Mouse (Mus musculus) heart, postnatal 4 days (tissue): ENCODE measurements around the gene Hist3h2a. TPM values are rescaled to one million over a fixed set of nuclear protein-coding genes. Genes with fewer than 3 reads are reported as not detected.

Experiments used
- DNase-seq: peaks from one replicate; pipeline ENCODE4 v3.0.0; 2021
- total RNA-seq, 2 experiments: library from RNA; stranded (reverse); gene quantifications; 2 replicates each; pipeline ENCODE4 v1.2.3; 2021

Hist3h2a gene
- total RNA-seq, 2 experiments from 2014 or later: 46.8 to 50.0 TPM

DNA sequence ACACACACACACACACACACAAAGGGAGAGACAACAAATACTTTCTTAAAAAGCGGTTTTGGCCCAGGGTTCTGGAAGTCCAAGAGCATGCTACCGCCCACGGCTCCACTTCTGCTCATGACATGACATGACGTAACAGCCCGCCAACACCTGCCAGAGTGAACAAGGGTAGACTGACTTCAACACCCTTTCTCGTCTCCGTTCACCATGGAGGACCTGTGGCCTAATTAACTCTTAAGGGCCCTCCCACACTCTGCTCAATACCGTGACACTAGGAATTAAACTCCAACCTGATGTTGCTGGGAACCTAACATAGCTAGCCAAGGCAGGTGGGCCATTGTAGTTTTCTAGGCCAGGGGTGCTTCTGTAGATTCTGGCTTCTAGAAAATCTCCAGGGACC, 14.5 kb downstream of the Hist3h2a start:
- DNase-seq: no peak

- DNase-seq: no peak
Measured at GRCm38 (mm10) chr11:58969659-58970058, 15.2 kb downstream of the Hist3h2a start.

- no peak for DNase-seq
Measured at GRCm38 (mm10) chr11:58970831-58971530, 16.5 kb downstream of the Hist3h2a start.

DNA sequence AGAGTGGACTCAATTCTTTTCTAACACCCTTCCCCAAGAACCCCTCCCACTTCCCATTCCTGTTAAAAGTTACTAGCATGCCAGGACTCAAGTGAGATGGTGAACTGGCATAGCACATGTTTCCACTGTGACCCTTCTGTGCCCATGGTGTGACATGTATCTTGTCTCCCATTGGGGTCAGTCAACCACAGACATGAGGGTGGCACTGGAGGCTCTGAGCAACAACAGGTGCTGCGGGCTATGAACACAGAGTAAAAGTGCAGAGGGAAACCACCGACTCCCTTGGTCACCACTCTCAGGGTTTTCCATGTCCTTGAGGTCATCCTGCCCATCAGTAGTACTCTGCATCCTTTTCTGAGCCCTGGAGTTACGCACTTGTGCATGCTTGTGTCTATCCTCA, 17.3 kb downstream of the Hist3h2a start:
- DNase-seq: no peak

- DNase-seq: no peak
Measured at GRCm38 (mm10) chr11:58974414-58974813, 19.9 kb downstream of the Hist3h2a start.

- no peak for DNase-seq
Measured at GRCm38 (mm10) chr11:58977150-58977549, 22.7 kb downstream of the Hist3h2a start.

DNA sequence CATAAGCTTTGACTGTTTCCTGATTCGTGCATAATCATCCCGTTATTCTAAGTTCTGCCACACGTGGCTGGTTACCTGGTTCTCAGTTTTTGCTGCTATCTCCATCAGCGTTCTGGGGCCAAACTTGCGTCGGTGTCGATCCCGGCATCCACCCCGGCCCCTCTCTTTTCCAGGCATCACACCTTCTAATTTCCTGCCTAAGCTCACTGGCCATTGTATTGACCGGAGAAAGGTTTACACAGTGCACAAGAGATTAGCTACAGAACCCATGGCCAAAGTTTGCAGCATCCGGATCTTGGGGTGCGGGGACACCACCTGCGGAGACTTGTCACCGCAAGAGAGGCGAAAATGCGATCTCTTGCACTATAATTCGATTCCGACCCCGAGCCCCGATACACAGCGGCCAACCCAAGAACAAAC, 23.1 kb downstream of the Hist3h2a start:
- no peak for DNase-seq

GRCm38 (mm10) chr11:58978027-58978705, 23.7 kb downstream of the Hist3h2a start, which contains the start of gene Trim11:
Gene Trim11 (plus strand): TSS chr11:58978093.
- DNase-seq: peak; percentile 59

DNA sequence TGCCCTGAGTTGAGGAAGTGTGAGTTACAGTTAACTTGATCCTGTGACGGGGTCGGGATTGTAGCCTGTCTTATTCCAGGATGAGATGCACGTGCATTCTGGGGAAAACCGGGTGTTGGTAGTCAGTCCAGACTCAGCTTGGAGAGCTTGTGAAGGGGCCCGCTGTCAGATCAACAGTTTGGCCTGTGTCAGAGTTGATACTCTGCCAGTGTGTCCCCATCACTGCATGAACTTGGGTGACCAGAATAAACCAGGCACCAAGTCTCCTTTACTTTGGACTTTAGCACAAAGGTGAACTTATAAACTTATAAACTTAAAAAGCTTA, 24.2 kb downstream of the Hist3h2a start:
- DNase-seq: no peak

GRCm38 (mm10) chr11:58979183-58979582, 24.7 kb downstream of the Hist3h2a start:
- no peak for DNase-seq

DNA sequence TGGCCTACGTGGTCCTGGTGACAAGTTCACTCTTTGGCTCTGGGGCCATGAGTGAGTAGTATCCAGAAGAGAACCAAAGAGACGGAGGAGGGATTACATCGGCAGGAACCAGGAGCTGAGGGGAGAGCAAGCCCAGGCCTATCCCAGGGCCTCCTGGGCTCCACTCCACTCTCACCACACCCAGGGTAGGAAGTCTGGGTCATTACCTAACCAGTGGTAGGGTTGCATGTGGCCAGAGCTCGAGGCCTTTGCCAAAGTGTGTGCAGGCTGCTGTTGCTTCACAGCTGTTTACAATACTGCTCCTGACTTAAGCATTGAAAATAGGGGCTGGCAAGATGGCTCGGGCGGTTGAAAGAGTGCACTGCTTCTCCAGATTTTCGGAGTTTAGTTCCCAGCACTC, 25.2 kb downstream of the Hist3h2a start:
- DNase-seq: no peak

GRCm38 (mm10) chr11:58980381-58980990, 26.0 kb downstream of the Hist3h2a start:
- no peak for DNase-seq

- DNase-seq: peak; percentile 83
Measured at GRCm38 (mm10) chr11:58981541-58982447, 27.3 kb downstream of the Hist3h2a start.

- DNase-seq: no peak
Measured at GRCm38 (mm10) chr11:58982471-58983097, 28.1 kb downstream of the Hist3h2a start.

DNA sequence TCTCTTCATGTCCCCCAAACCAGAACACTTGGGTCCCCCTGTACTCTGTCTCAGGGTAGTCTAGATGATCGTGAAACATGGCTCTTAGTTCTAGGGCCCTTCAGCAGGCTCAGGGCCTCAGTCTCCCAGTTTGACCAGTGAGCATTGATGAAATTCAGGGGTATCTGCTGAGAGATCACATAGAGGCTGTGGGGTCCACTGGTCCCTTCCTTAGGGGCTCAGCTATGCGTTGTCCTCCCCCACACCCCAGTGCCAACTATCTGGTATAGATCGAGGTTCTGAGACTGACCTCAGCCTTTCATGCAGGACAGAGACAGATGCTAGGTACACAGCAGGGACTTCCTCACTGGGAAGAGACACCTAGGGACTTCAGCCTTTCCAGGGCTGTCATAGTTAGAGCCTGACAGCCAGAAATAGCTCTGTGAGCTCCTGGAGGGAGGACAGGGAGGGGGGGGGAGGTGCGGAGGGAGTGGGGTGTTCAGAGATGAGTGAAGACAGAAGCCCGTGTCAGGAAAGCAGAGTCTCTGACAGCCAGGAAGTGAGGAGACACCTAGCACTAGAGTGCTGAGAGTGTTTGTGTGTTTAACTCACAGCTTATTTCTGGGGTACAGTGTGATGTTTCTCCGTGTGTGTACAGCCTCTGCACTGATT, 29.3 kb downstream of the Hist3h2a start:
- DNase-seq: no peak

DNA sequence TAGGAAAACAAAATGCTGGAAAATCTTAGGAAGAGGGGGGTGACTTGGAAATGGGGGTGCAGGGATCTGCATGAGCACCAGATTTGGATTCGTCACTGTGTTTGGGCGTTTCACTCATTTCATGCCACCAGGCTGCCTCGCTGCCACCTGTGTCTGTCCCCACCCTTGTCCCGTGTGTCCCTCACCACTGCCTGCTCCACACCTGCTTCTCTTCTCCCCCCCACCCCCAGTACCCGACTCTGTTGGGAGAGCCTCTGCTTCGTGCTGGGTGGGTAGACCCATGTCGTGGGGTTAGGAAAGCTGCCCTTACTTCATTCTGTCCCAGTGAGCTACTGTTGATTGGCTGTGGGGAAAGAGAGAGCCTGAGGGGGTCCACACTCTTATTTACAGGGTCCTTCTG, 30.2 kb downstream of the Hist3h2a start:
- no peak for DNase-seq

DNA sequence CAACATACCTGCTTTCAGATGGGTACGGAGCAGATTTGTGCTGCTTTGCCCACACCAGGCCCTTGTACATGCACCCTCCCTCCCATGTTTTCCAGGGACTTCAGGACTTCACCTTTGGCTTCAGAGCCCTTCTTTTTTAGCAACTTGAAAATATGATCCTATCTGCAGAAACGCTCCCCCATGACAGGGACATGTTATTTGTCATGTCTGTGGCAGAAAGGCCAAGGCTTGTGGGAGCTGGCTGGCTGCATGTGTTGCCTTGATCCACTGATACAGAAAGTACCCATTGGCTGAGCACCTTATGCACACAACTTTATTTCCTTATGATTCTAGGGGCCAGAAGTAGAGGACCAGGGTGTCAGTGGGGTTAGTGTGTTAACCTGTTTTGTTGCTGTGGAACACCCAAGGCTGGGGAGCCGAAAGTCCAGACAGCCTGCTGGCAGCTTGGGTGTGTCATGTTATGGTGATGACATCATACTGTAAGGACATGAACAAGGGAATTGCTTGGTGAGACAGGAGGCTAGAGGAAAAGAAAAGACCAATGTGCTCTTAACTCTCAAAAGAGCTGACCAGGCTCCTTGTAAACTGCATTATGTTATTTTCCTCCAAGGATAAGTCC, 30.9 kb downstream of the Hist3h2a start:
- DNase-seq: no peak

DNA sequence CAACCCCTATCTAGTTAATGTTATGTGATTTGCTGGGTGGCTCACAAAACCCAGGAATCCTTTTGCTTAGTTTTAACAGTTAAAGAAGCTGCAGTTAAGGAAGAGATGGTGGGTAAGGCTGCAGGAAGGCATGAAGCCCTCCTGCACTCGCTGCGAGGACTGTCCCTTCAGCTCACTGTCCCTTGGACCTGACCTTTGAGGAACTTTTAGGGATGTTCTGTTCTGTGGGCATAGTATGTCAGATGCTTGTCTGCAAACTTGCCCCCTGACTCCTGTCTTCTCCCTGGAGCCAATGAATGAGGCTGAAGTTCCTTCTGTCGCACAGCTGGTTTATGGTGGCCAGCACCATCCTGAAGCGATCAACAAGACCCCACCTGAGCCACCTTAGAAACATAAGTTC, 34.7 kb downstream of the Hist3h2a start:
- no peak for DNase-seq

- no peak for DNase-seq
Measured at GRCm38 (mm10) chr11:58990141-58990540, 35.7 kb downstream of the Hist3h2a start.

- peak; percentile 79 for DNase-seq
Measured at GRCm38 (mm10) chr11:58990794-58991193, 36.3 kb downstream of the Hist3h2a start.

GRCm38 (mm10) chr11:58991911-58992310, 37.4 kb downstream of the Hist3h2a start:
- DNase-seq: no peak
